Mouse (Mus musculus) small intestine, adult 2 months (tissue): Measurements from ENCODE around the gene Esd. TPM values are rescaled to one million over a fixed set of nuclear protein-coding genes. Genes with fewer than 3 reads are reported as not detected.

ENCODE experiments used
- H3K27ac ChIP-seq: fragments of 200-500 bp; 2 replicates; pipeline ENCODE4 v1.5.1; 2012; ENCODE audit warnings: low read depth, low read length, control low read depth, inconsistent platforms; ENCODE audit not compliant: insufficient read depth
- H3K27me3 ChIP-seq: fragments of 200-500 bp; 2 replicates; pipeline ENCODE4 v1.6.1; 2012; ENCODE audit warnings: mild to moderate bottlenecking, moderate library complexity, low read length, inconsistent platforms; ENCODE audit not compliant: control insufficient read depth, insufficient read depth
- H3K36me3 ChIP-seq: fragments of 200-500 bp; 2 replicates; pipeline ENCODE4 v1.6.1; 2012; ENCODE audit warnings: mild to moderate bottlenecking, low read length, control low read depth, inconsistent platforms; ENCODE audit not compliant: control insufficient read depth, insufficient read depth
- H3K4me1 ChIP-seq: fragments of 200-500 bp; 2 replicates; pipeline ENCODE4 v1.6.1; 2012; ENCODE audit warnings: low read length, inconsistent platforms, mixed read lengths; ENCODE audit not compliant: control insufficient read depth, insufficient read depth, insufficient read length
- H3K4me3 ChIP-seq: fragments of 200-500 bp; 2 replicates; pipeline ENCODE4 v1.5.1; 2012; ENCODE audit warnings: low read depth, mild to moderate bottlenecking, control low read depth, inconsistent platforms, low read length, moderate library complexity
- CTCF ChIP-seq: fragments of 200-500 bp; IDR thresholded peaks from 2 replicates; pipeline ENCODE4 v1.5.1; 2012; ENCODE audit warnings: low read depth, mild to moderate bottlenecking, control low read depth, inconsistent platforms, low read length, moderate library complexity, mixed read lengths; ENCODE audit not compliant: insufficient replicate concordance, insufficient read length; ENCODE audit errors: extremely low read depth
- POLR2A ChIP-seq: fragments of 200-500 bp; IDR thresholded peaks from 2 replicates; pipeline ENCODE4 v1.6.1; 2012; ENCODE audit warnings: low read depth, mild to moderate bottlenecking, control low read depth, inconsistent platforms, low read length, moderate library complexity
- WGBS: fragments of 180-500 bp; shearing (Covaris S2); methylation state at CpG from one replicate; pipeline ENCODE4 v1.1.7; 2018; 5-methylcytosine and 5-hydroxymethylcytosine counted together
- polyA plus RNA-seq: library from polyadenylated mRNA; depleted of rRNA; stranded (reverse); fragments of >200 nt; gene quantifications from 2 replicates; pipeline ENCODE4 v1.2.3, GENCODE M21; 2012

Gene Esd
- polyA plus RNA-seq, 1 experiment: 40.9 TPM

GRCm38 (mm10) chr14:74709054-74709453, 23.0 kb upstream of the Esd start:
- H3K4me3 ChIP-seq: no peak overlapping the region
- WGBS: 19% methylated on average over 3 of the region's 3 CpGs
- H3K36me3 ChIP-seq: no peaks in the 10 kb centered on the region
- no peaks in the 10 kb centered on the region for H3K4me1 ChIP-seq
- no peak for TF ChIP-seq CTCF
- no peak for TF ChIP-seq POLR2A
- H3K27me3 ChIP-seq: no peaks in the 10 kb centered on the region
- H3K27ac ChIP-seq: no peak overlapping the region

GRCm38 (mm10) chr14:74723541-74723940, 8.6 kb upstream of the Esd start:
- H3K4me3 ChIP-seq: no peak overlapping the region
- no peaks in the 10 kb centered on the region for H3K4me1 ChIP-seq
- no peak overlapping the region for H3K27ac ChIP-seq
- TF ChIP-seq POLR2A (no peak), CTCF (no peak)
- no peaks in the 10 kb centered on the region for H3K36me3 ChIP-seq
- 70% methylated on average over 3 of the region's 3 CpGs for WGBS
- no peaks in the 10 kb centered on the region for H3K27me3 ChIP-seq

GRCm38 (mm10) chr14:74731221-74732078, 647 bp upstream of the Esd start:
- H3K27ac ChIP-seq: peak overlapping the region; percentile 100
- WGBS: 13% methylated on average over 9 of the region's 9 CpGs
- TF ChIP-seq POLR2A (no peak), CTCF (no peak)

GRCm38 (mm10) chr14:74733397-74733796, 1.3 kb downstream of the Esd start:
- no peak overlapping the region for H3K27ac ChIP-seq
- WGBS: 44% methylated on average over 2 of the region's 2 CpGs
- peaks cover 4% of the 10 kb centered on the region for H3K4me1 ChIP-seq
- H3K36me3 ChIP-seq: peaks cover 19% of the 10 kb centered on the region
- no peak overlapping the region for H3K4me3 ChIP-seq
- H3K27me3 ChIP-seq: no peaks in the 10 kb centered on the region
- TF ChIP-seq CTCF (no peak), POLR2A (no peak)

More at GRCm38 (mm10) chr14:74731221-74732078, 647 bp upstream of the Esd start:
- Histone ChIP-seq H3K36me3 (peaks cover 7% of the 10 kb centered on the region), H3K4me3 (peak overlapping the region; percentile 81), H3K4me1 (peaks cover 4% of the 10 kb centered on the region), H3K27me3 (no peaks in the 10 kb centered on the region)

- no peaks in the 10 kb centered on the region for H3K27me3 ChIP-seq
- peaks cover 4% of the 10 kb centered on the region for H3K4me1 ChIP-seq
- TF ChIP-seq CTCF (no peak), POLR2A (no peak)
- H3K4me3 ChIP-seq: no peak overlapping the region
- WGBS: 81% methylated on average over 6 of the region's 6 CpGs
- peaks cover 38% of the 10 kb centered on the region for H3K36me3 ChIP-seq
- no peak overlapping the region for H3K27ac ChIP-seq
These were observed 3.4 kb downstream of the Esd start for GRCm38 (mm10) chr14:74735471-74735870.

- Histone ChIP-seq H3K36me3 (peaks cover 51% of the 10 kb centered on the region), H3K4me3 (no peak overlapping the region), H3K27me3 (no peaks in the 10 kb centered on the region), H3K4me1 (peaks cover 4% of the 10 kb centered on the region), H3K27ac (no peak overlapping the region)
- TF ChIP-seq CTCF (no peak), POLR2A (no peak)
- 91% methylated on average over 6 of the region's 6 CpGs for whole genome bisulfite sequencing
These were observed 4.8 kb downstream of the Esd start for GRCm38 (mm10) chr14:74736850-74737249.

- TF ChIP-seq POLR2A (no peak), CTCF (peak; percentile 94; the same call in 1 of the 2 replicates)
- Histone ChIP-seq H3K4me1 (no peaks in the 10 kb centered on the region), H3K36me3 (peaks cover 7% of the 10 kb centered on the region; the same call in 1 of the 2 replicates), H3K27ac (no peak overlapping the region), H3K4me3 (no peak overlapping the region), H3K27me3 (no peaks in the 10 kb centered on the region)
- 69% methylated on average over 10 of the region's 10 CpGs for WGBS
These were observed 32.3 kb downstream of the Esd start for GRCm38 (mm10) chr14:74764191-74764918.
